Mouse (Mus musculus) neural tube, embryonic 11.5 days (tissue): Measurements from ENCODE around the gene Myoc. TPM values are rescaled to one million over a fixed set of nuclear protein-coding genes. Genes with fewer than 3 reads are reported as not detected.

ENCODE experiments used
- ATAC-seq: fragments of 200-750 bp; cut with Nextera tagmentation; 2 replicates; pipeline ENCODE4 v1.8.0; 2017; ENCODE audit warnings: moderate number of reproducible peaks, mild to moderate bottlenecking, moderate TSS enrichment, moderate library complexity; ENCODE audit not compliant: insufficient read depth, low FRiP score, low TSS enrichment
- DNase-seq: peaks from one replicate; pipeline ENCODE4 v3.0.0-alpha.2; 2015; ENCODE audit warnings: low spot score
- H3K27ac ChIP-seq: fragments of 300-500 bp; sonication (generic); 2 replicates; pipeline ENCODE4 v1.5.1; 2014; ENCODE audit warnings: low read depth, mild to moderate bottlenecking, low read length
- H3K27me3 ChIP-seq: fragments of 300-500 bp; sonication (generic); 2 replicates; pipeline ENCODE4 v1.6.1; 2014; ENCODE audit warnings: mild to moderate bottlenecking, low read length, mixed read lengths; ENCODE audit not compliant: control insufficient read depth, insufficient read depth
- H3K36me3 ChIP-seq: fragments of 300-500 bp; sonication (generic); 2 replicates; pipeline ENCODE4 v1.6.1; 2014; ENCODE audit warnings: mild to moderate bottlenecking, low read length, moderate library complexity, mixed read lengths; ENCODE audit not compliant: control insufficient read depth, insufficient read depth
- H3K4me1 ChIP-seq: fragments of 300-500 bp; sonication (generic); 2 replicates; pipeline ENCODE4 v1.6.1; 2014; ENCODE audit warnings: low read length, mixed read lengths; ENCODE audit not compliant: control insufficient read depth, insufficient read depth
- H3K4me2 ChIP-seq: fragments of 300-500 bp; sonication (generic); 2 replicates; pipeline ENCODE4 v1.6.1; 2014; ENCODE audit warnings: low read depth, mild to moderate bottlenecking, moderate library complexity
- H3K4me3 ChIP-seq: fragments of 300-500 bp; sonication (generic); 2 replicates; pipeline ENCODE4 v1.5.1; 2014; ENCODE audit warnings: low read depth, low read length
- H3K9ac ChIP-seq: fragments of 300-500 bp; sonication (generic); 2 replicates; pipeline ENCODE4 v1.6.1; 2014; ENCODE audit warnings: mild to moderate bottlenecking, low read length
- H3K9me3 ChIP-seq: fragments of 300-500 bp; sonication (generic); 2 replicates; pipeline ENCODE4 v1.6.1; 2016; ENCODE audit warnings: low read length; ENCODE audit not compliant: control insufficient read depth
- WGBS: fragments of 180-500 bp; shearing (Covaris S2); extraction: QIAGEN DNeasy Blood & Tissue Kit; methylation state at CpG from one replicate; pipeline ENCODE4 v1.1.7; 2014; 5-methylcytosine and 5-hydroxymethylcytosine counted together
- microRNA-seq: library from miRNA; unstranded; fragments of <30 nt; microRNA quantifications from one replicate; pipeline ENCODE4, GENCODE M21; 2016
- polyA plus RNA-seq: library from polyadenylated mRNA; unstranded; fragments of >200 nt; fragmentation: Nextera tagmentation; extraction: Ambion mirVana; gene quantifications from 2 replicates; pipeline ENCODE4 v1.2.1, GENCODE M21; 2014

Gene Myoc
- polyA plus RNA-seq, 1 experiment from 2014 or later: not detected

DNA sequence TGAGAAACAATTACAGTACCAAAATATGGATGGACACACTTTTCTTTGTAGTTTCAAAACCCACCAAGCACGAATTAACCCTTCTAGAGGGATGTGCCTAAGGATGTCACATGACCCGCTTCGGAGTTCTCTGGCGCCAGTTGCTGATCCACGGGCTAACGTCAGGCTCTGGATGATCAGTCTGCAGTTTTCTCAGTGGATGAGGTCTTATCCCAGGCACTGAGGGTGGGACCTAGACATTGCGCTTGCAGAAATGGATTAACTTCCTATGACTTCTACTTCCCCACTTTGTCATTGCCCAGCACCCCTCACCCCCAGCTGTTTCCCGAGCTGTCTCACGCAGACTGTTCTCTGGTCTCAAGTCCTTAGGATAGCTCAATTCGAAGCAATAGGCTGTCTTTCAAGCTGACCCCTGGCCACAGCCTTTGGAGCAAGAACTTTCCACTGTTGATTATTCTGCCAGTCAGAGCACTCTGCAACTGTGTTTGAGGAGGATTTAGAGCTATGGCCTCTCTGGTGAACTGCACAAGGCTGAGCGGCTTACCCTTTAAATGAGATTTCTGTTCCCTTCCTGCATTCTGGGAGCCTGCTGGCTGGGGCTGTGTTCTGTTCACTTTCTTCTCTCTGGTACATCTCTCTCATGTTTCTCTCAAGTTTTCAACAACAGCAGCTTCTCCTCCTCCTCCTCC is 26.7 kb downstream of the Myoc start:
- Histone ChIP-seq H3K4me2 (peak overlapping the region; percentile 45), H3K36me3 (no peaks in the 10 kb centered on the region), H3K9me3 (no peaks in the 10 kb centered on the region), H3K4me1 (no peaks in the 10 kb centered on the region), H3K27me3 (no peaks in the 10 kb centered on the region), H3K4me3 (peak overlapping the region; percentile 18; the same call in 1 of the 2 replicates), H3K27ac (no peak overlapping the region), H3K9ac (peak overlapping the region; percentile 41)
- DNase-seq: peak; percentile 47
- 3% methylated on average over 11 of the region's 11 CpGs for WGBS
- peak; percentile 82 for ATAC-seq

DNA sequence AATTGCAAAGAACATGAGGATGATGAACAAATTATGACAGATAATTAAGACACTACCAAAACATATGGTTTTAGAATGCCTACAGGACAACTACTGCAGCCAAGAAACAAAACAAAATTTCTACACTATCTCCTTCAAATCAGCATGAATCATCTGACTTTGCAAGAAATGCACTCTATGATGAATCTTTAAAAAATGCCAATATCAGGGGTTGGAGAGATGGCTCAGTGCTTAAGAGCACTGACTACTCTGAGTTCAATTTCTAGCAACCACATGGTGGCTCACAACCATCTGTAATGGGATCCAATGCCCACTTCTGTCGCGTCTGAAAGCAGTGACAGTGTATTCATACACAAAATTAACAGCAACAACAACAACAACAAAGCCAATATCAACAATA is 54.8 kb downstream of the Myoc start:
- Histone ChIP-seq H3K4me3 (no peak overlapping the region), H3K27ac (no peak overlapping the region), H3K4me2 (no peak overlapping the region), H3K36me3 (peaks cover 11% of the 10 kb centered on the region), H3K9ac (no peak overlapping the region), H3K9me3 (no peaks in the 10 kb centered on the region), H3K4me1 (no peaks in the 10 kb centered on the region), H3K27me3 (no peaks in the 10 kb centered on the region)
- ATAC-seq (no peak), DNase-seq (no peak)
- 98% methylated on average over 2 of the region's 2 CpGs for WGBS

DNA sequence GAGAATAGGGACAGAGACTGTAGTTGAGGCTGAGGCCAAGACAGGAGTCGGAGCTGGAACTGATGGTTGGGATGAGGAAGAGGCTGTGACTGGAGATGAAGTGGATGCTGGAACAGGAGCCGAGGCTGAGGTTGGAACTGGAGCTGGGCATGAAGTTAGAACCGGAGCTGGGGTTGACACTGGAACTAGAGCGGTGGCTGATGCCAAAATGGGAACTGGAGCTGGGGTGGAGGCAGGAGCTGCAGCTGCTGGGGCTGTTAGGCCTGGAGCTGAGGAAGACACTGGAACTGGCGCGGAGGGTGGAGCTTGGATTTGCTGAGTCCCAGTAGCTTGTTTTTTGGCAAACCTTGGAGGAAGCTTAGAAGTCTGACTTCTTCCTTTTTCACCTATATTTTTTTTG is 58.9 kb downstream of the Myoc start:
- DNase-seq (no peak), ATAC-seq (no peak)
- no peak overlapping the region for H3K9ac ChIP-seq
- no peaks in the 10 kb centered on the region for H3K4me1 ChIP-seq
- no peak overlapping the region for H3K27ac ChIP-seq
- H3K27me3 ChIP-seq: no peaks in the 10 kb centered on the region
- no peak overlapping the region for H3K4me2 ChIP-seq
- peaks cover 13% of the 10 kb centered on the region for H3K36me3 ChIP-seq
- H3K4me3 ChIP-seq: no peak overlapping the region
- no peaks in the 10 kb centered on the region for H3K9me3 ChIP-seq
- 94% methylated on average over 6 of the region's 6 CpGs for WGBS

Small RNA genes lying within 50 kb of the gene (microRNA-seq; reads per million reads assigned to microRNA genes)
- gene Gm27616: not detected

Other genes with a start within 250 kb of the Myoc start
- gene Dnm3, start 161.1 kb upstream of the Myoc start, polyA plus RNA-seq: 12.9 and 15.2 TPM in 2 replicates
- gene Mettl13, start 90.6 kb upstream of the Myoc start, polyA plus RNA-seq: 15.5 and 20.3 TPM in 2 replicates
- 60.8 and 63.1 TPM in 2 replicates for gene Vamp4, start 68.6 kb upstream of the Myoc start, polyA plus RNA-seq
- gene Myocos, start 19.1 kb downstream of the Myoc start, polyA plus RNA-seq: not detected in 2 replicates
- gene Prrc2c, start 101.4 kb downstream of the Myoc start, polyA plus RNA-seq: 142 and 145 TPM in 2 replicates
- 0.28 and 0.65 TPM in 2 replicates for gene Fmo4, start 174.8 kb downstream of the Myoc start, polyA plus RNA-seq
- gene Fmo1, start 227.5 kb downstream of the Myoc start, polyA plus RNA-seq: 5.0 and 5.2 TPM in 2 replicates